Mouse (Mus musculus) MN1 (cell line): Measurements from ENCODE around the gene Dock1.

ENCODE experiments used
- DNase-seq: peaks from one replicate; pipeline ENCODE4 v3.0.0-alpha.2; 2016; ENCODE audit warnings: low spot score

Dock1 gene

DNA sequence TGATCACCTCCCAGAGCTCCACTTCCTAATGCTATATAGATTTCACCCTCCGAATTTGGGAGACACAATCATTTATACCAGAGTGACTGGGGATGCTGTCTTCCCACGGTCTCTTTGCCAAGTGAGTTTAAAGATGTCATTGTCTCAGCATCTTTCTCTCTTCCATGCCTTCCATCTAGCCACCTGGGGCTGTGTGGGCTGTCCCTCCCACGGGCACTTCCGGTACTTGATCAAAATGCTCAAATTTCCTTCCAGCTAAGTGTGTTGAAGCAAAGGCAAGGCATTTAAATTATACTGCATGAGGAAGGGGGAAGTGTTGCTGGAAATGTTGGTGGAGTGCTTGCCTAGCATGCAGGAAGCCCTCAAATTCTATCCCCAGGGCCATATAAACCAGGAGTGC is 388.6 kb downstream of the Dock1 start:
- DNase-seq, result no peak

DNA sequence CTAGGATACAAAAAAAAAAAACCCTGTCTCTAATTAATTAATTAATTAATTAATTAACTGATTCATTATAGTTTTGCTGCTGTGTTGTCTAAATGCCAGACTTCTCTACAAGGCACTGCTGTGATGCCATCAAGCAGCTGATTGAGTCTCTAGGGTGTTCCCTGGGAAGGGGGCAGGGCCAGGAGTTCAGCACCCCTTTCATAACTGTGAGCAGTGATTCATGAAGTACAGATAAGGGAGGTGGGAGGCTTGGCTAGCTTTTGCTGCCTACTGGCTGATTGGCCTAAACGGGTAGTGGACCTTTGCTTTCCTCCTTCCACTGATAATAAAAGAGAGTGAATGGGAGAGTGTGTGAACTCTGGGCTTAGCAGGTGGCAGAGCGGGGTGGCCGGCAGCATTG is 389.1 kb downstream of the Dock1 start:
- DNase-seq, result no peak

DNA sequence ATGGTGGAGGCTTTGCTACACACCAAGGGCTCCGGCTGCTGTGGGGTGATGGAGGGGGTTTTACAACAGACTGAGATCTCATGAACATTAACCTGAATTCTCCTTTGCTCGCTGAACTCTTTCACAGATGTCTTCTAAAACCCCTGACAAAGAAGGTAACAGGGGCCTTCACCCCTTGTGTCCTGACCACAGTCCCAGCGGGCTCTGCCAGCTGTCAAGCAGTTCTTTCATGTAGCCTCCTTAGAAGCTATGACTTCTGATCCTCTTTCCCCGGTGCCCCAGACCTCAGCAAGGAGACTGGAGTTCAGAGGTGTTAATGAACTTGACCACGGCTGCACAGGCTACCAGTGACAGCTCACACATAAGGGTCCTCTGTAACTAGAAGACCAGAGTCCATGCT is 393.4 kb downstream of the Dock1 start:
- no peak for DNase-seq

DNA sequence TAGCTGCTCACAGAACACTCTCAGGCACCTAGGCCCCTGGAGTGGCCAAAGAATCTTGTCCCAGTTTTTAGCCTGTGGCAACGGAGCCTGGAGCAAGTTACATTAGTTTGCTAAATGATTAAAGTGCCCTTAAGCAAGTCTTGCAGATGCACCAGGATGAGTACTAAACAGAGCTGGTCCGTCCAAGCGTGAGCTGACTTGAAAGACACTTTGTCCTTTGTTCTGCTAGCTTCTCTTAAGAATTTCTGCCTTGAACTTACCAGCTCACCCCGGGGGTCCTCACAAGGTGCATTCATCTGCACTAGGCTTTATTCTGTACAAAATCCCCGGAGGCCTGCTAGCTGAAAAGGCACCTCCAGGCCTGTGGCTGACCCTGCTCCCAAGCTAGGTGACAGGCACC is 394.8 kb downstream of the Dock1 start:
- no peak for DNase-seq

DNA sequence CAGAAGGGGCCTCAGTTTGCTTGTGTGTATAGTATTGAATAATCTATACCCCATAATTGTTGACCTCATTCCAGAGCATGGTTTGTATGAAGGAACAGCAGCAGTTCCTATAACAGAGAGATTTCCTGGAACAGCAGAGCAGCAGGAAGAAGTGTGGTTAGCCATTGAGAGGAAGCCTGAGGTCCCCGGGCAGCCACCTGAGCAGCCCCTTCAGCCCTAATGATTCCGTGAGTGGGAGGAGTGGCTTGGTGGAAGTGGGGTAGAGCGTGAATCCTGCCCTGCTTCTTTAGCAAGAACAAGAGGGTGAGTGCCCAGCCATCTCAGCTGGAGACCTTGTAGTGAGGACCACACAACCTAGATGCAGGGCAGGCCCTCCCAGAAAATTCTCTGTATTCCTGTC is 398.4 kb downstream of the Dock1 start:
- DNase-seq, result no peak

DNA sequence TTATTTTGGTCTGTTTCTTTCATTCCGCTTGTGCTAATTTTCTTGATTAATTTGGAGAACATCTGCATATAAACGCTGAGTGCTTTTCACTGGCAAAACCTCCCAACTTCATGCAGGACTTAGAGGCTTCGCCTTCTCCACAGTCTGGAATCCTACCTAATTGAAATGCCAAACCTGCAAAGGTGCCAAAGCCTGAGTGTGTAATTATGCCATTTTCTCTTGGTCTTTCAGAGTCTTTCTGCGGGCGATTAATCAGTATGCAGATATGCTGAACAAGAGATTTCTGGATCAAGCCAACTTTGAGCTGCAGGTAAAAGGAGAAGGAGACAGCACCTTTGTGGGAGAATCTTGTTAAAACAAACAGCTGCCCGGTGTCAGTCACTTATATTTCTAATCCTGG is 406.4 kb downstream of the Dock1 start:
- DNase-seq, result no peak

DNA sequence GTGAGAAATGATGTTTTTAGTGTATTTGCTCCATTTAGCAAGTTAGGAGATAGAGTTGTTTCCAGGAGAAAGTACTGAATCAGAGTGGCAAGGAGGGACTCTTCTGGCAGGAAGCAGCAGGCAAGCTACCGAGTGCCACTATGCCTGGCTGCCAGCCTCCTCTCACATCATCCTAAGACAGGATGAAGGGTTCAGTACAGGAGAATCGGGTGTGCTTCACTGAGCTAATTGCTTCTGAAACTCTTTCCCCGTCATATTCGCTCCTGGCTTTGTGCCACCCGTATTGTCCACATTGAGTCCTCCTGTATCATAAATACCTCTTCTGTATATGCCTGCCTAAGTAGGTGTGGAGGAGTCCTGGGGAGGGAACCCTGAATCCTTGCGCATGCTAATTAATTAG is 406.9 kb downstream of the Dock1 start:
- DNase-seq, result no peak

DNA sequence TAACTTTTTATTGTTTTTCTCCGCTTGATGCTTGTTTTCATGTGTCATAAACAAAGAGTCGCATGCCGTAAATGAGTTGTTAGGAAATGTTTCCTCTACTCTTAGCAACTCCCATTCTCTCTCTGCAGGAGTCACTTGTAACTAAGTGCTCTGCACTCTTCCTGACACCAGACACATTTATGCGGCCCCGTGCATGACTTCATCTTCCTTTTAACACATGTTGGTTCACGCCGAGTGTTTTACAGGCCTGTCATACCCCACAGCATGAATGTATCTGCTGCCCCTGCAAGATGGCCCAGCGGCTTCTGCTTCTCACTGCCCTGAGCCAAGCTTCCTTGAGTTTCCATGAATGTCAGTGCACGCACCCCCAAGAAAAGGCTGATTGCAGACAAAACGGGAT is 407.4 kb downstream of the Dock1 start:
- DNase-seq, result no peak

DNA sequence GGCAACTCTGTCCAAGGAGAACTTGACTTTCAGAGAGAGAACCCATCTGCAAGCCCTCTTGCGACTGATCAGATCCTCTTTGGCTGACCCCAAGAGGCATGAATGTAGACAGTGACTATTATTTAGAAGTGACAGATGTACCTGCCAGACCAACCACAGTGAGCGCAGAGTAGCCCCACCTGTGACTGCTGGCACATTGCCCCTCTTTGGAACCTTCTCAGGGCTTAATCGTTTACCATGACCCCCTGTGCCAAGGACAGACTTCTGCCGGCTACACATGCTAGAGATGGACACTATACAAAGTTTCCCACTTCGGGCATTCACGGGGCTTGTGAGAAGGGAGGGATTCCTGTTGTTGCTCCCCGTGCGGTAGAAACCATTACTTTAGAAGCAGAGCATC is 413.0 kb downstream of the Dock1 start:
- DNase-seq, result no peak

DNA sequence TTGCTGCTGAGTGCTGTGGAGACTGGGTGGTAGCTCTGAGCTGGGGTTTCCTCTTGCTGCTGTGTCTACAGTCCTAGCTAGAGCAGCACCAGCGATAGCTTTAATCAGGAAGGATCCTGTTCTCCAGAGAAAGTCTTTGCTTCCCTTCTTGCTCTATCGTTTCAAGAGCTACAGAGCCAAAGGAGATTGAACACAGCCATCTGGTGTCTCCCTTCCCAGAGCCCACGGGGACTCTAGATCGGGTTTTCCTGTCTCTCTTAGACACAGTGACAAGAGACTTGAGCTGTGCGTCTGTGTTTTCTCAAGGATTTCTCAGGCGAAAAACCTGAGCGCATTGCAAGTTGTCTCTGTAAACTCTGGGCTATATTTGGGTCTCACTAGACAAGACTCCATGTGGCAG is 413.6 kb downstream of the Dock1 start:
- DNase-seq, result no peak

DNA sequence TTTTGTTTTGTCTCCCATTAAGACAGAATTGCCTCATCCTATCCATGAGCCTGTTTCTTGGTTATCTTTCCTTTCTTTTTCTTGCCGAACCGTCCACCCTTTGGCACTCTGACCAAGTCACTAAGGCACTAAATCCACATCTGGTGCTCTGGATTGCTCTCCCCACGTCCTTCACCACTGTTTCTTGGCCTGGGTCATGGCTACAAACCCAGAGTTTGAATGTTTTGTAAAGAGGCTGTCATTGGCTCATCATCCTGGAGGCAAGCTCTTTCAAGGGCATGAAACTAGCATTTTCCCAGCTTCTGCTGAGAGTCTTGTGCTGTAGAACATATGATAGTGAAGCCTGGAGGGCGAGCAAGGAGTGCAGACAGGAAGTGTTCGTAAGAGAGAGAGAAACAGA is 416.1 kb downstream of the Dock1 start:
- no peak for DNase-seq

DNA sequence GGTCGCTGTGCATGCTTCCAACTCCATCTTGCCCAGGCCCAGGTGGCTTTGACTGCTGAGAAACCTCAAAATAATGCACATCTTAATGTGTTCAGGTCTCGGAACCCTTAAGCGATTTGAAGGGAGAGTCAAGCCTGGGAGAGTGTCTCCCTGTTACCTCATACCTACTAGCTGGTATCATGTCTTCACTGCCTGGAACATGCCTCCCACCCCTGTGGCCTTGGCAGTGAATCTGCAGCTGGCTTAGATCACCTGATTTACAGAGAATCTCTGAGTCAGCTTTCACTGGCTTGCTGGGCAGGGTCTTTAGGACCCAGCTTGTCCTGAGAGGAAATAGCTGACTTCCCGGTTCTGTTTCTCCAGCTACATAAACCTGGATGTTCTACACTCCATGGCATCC is 419.2 kb downstream of the Dock1 start:
- no peak for DNase-seq

DNA sequence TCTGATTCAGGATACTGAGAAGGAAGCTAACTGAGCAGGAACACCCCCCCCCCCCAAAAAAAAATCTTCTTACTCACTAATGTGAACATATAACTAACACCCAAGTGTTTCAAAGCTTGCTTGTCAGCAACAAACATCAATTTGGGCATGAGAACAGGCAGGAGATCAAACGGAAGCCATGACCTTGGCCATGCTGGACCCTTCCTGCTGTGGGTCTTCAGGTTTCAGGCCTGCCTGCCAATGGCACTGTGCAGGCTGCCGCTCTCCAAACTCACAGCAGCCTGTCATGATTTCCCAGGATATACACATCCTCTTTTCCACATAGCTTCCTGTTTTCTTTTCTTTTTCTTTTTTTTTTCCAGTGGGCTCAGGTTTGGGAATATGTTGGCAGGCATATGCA is 423.4 kb downstream of the Dock1 start:
- DNase-seq, result no peak

DNA sequence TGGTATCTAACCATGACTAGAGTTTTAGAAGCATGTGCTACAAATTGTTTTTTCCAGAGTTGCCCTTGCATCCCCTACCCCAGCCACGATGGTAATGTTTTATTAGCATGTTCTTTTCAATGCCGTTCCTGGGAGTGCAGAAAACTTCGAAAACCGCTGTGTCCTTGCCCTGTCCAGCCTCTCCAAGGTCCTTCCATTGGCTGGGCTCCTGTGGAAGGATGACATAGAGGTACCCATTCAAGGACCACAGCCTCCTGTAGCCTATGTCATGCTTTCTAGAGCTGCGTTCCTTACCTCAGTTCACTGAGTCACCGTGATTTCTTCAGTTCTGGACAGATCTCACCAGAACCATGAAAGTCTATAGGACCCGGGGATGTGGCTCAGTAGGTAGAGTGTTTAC is 431.5 kb downstream of the Dock1 start:
- no peak for DNase-seq

DNA sequence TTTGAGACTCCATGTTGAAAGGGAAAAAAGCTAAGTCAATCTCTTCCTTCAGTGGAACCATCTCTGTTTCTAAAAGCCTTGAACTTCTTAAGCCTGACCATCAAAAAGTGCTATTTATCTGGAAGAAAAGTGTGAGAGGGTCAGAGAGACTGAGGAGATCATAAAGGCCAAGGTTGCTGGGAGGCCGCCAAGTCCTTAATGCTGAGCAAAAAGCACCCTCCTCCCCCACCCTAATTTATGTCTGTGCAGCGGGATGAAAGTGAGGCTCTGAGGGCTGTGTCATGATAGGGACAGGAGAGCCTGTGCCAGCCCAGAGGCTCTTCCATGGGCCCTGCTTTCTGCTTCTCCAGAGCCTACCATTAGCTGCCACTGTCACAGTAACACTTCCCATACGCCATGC is 436.1 kb downstream of the Dock1 start:
- no peak for DNase-seq

DNA sequence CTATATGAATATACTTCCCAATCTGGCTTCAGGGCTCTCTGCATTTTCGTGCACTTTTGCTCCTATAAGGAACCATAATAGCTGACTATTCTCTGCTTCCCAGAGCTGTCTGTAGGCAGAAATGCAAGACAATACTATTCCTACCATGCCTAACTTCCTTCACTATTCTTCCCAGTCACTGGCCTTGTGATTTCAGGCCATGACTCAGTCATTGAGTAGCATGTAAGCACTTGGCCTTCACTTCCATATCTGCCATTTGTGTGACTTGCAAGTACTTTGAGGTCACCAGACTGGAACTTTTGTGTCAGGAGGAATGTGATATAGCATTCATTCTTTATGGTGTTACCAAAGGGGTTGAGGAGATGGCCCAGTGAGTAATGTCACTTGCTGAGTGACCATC is 439.9 kb downstream of the Dock1 start:
- no peak for DNase-seq

DNA sequence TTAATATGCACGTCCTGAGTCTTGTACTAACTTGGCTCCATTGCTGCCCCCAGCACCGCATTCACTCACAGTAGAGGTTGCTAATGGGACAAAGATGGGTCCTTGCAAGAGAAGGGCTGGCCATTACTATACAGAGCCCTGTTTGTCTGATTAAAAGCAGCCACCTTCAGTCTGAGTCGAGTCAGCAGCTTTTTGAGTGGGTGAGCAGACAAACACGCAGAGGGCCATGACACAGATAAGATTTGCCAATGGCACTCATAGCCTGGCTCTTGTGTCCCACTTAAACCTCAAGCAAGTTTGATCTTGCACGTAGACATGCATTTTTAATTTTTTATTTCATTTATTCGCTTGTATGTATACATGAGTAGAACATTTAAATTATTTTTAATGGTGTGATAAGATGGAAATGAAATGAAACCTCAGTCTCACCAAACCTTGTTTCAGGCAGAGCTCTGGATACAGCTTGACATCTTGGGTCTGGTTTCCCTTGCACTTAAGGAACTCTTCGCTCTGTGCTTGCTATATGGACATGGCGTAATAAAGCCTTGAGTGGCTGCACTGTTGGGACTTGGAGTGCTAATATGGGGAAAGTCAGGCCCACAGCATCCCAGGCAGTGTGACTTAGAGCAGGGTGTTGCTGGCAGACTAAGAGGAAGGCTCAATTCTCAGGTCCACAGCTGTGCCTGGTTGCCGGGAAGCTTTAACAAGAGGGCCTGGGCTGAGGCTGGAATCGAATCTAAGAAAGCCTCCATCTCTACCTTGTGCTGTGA is 455.0 kb downstream of the Dock1 start:
- DNase-seq, result no peak

DNA sequence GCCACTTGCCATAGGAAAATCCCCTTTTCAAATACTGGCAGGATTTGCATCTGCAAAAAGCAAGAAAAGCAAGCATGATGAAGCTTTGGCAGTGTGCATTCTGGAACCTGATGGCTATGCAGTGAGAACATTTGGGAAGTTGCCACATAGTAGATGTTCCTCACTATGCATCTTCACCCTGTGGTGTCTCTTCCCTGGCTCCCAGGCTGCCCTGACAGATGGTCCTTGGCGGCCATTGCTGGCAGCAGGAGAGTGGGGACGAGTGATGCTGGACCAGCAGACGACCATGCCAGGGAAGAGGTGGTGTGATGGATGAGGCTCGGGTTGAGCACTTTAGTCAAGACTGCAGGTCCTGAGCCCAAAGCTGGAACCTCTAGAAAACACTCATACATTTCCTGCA is 462.0 kb downstream of the Dock1 start:
- no peak for DNase-seq

DNA sequence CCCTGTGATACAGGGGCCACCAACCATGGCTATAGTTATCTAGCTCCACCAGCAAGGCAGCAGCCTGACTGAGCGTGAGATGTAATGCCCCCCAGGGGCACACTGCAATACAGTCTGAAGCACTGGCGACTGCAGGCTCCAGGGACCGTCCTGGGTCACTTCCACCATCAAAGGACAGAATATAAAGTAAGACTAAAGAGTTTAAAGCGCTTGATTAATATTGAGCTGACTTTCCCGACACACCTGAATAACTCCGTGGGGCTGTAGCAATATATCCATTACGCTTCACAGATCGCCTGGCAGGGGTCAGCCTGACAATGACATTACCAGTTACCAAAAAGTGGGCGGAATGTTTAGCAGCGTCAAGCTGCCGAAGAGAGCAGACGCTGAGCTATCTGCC is 464.2 kb downstream of the Dock1 start:
- no peak for DNase-seq

DNA sequence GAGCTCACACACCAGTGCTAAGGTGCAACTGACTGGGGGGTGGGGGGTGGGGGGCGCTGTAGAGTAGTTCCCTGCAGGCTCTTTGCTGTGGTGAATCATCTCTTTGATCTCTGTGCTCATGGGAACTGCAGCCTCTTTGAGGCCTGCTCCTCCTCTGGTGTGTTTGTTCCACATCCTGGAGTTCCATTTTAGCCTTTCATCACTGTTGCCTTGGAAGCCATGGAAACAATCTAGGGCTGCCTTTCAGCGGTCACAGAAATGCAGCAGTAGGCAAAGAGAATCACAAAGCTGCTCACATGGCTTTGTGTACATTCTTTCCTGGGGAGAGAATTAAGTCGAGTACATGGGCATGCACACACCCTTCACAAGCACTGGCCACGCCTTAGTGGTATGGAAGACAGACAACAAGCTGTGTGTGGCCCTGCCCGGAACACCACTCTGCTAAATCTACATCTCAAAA is 468.7 kb downstream of the Dock1 start:
- no peak for DNase-seq

DNA sequence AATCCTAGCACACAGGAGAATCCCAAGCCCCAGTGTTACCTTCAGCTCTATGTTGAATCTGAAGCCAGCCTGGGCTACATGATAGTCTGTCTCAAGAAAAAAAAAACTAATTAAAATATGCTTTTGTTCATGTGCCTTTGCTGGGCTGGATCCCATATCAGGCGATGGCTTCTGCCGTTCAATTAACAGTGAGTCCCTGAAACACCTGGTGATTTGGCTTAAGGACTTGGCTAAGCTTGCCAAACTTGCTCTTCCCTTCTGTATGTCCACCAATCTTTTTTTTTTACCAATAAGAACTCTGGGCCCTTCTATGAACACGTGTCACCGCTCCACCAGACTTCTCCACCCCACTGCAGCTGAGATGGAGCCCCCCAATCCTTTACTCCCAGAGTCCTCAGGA is 474.3 kb downstream of the Dock1 start:
- no peak for DNase-seq

DNA sequence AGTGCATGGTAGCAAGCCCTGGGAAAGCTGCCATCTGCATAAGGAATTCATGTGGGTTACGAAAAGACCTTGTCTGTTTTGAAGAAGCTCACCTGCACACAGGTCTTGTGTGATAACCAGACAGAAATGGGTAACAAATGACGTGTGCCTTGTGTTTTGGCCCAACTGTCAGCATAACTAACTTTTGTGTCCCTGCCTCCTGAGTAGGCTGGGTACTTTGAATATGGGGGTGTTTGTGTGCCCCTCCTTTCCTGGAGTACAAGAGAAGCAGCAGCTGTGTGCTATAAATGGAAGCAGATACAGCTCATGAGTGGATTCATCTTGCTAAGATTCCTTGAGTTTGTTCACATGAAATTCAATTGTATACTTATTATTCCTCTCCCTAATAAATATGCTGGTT is 480.5 kb downstream of the Dock1 start:
- DNase-seq, result no peak

DNA sequence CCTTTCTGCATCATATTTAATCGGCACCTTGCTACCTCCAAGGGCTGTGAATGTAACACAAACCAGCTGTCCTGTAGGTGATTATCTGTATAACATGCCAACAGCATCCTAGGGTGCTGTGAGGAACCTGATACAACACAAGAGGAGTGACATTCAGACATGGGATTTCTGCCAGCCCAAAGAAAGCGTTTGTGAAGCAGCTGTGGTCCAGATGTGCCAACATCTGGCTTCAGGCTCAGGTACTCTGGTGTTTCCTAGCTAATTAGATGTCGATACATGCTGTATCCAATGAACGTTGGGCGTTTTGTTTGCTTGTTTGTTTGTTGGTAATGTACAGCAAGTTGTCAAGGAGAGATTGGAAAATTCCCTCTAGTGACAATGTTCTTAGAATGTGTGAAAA is 487.1 kb downstream of the Dock1 start:
- no peak for DNase-seq

DNA sequence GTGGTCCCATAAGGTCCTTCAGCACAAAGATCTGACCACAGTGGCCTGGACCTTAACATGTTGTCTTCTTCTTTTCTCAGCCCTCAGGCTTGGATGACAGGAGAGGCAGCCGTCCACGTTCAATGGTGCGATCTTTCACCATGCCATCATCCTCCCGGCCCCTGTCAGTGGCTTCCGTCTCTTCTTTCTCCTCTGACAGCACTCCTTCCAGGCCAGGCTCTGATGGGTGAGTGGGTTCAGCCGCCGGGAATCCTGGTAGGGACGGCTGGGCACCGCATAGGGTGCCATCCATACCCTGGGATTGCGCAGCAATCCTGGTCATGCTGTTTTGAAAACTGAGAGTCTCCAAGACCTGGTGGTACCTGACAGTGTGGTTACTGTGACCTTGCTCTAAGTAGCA is 487.9 kb downstream of the Dock1 start:
- no peak for DNase-seq

DNA sequence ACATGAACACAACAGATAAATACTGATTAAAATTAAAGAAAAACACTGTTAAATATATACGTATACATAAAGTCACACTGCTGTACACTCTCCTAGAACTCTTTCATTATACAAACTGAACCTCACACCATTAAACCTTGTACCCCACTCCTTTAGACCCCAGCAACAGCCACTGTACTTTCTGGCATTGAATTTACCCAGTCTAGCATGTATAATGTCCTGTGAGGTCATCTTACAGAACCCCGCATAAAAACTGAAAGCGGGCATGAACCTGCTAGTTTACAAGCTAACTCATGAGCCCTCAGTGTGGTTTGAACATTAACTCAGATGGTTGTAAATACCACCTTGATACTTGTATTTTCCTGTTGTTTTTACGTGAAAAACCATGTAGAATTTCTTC is 489.2 kb downstream of the Dock1 start:
- no peak for DNase-seq
